Mouse (Mus musculus): ENCODE measurements around the gene Ptprcap. TPM values are rescaled to one million over a fixed set of nuclear protein-coding genes. Genes with fewer than 3 reads are reported as not detected.

Gene Ptprcap
- polyA plus RNA-seq, 1 experiment from 2014 or later: 0.24 TPM

- ATAC-seq (peak; percentile 37; the same call in 1 of the 2 replicates), DNase-seq (ENCODE audit: low spot score) (no peak)
- peak overlapping the region; percentile 57 for H3K4me3 ChIP-seq (ENCODE audit: low read depth, low read length)
- no peaks in the 10 kb centered on the region for H3K27me3 ChIP-seq (replicated peaks; ENCODE audit: control insufficient read depth, insufficient read depth, low read length)
- H3K36me3 ChIP-seq (ENCODE audit: control insufficient read depth, insufficient read depth, low read length): peaks cover 32% of the 10 kb centered on the region
- no peak overlapping the region; the same call in 1 of the 2 replicates for H3K27ac ChIP-seq (ENCODE audit: low read depth, low read length)
- peaks cover 10% of the 10 kb centered on the region for H3K4me1 ChIP-seq (ENCODE audit: control insufficient read depth, insufficient read depth, low read length)
- H3K9me3 ChIP-seq (replicated peaks; ENCODE audit: control insufficient read depth, low read length): no peaks in the 10 kb centered on the region
- H3K9ac ChIP-seq (ENCODE audit: low read length): peak overlapping the region; percentile 74
- 3% methylated on average over 7 of the region's 8 CpGs for WGBS
- peak overlapping the region; percentile 79 for H3K4me2 ChIP-seq (ENCODE audit: low read length)
Measured at GRCm38 (mm10) chr19:4148819-4149218, 4.6 kb upstream of the Ptprcap start.

- Histone ChIP-seq H3K27me3 (replicated peaks; ENCODE audit: control insufficient read depth, insufficient read depth, low read length) (no peaks in the 10 kb centered on the region), H3K4me2 (ENCODE audit: low read length) (peak overlapping the region; percentile 79), H3K9ac (ENCODE audit: low read length) (peak overlapping the region; percentile 74), H3K4me3 (ENCODE audit: low read depth, low read length) (peak overlapping the region; percentile 57), H3K9me3 (replicated peaks; ENCODE audit: control insufficient read depth, low read length) (no peaks in the 10 kb centered on the region), H3K27ac (ENCODE audit: low read depth, low read length) (no peak overlapping the region), H3K36me3 (ENCODE audit: control insufficient read depth, insufficient read depth, low read length) (peaks cover 32% of the 10 kb centered on the region), H3K4me1 (ENCODE audit: control insufficient read depth, insufficient read depth, low read length) (peaks cover 10% of the 10 kb centered on the region)
- DNase-seq (ENCODE audit: low spot score) (no peak), ATAC-seq (no peak)
- 93% methylated on average over 11 of the region's 11 CpGs for WGBS
Measured at GRCm38 (mm10) chr19:4149283-4149682, 4.1 kb upstream of the Ptprcap start.

- WGBS: 95% methylated on average over 17 of the region's 17 CpGs
- no peaks in the 10 kb centered on the region for H3K27me3 ChIP-seq (replicated peaks; ENCODE audit: control insufficient read depth, insufficient read depth, low read length)
- H3K36me3 ChIP-seq (ENCODE audit: control insufficient read depth, insufficient read depth, low read length): peaks cover 32% of the 10 kb centered on the region
- ATAC-seq: no peak
- H3K9ac ChIP-seq (ENCODE audit: low read length): no peak overlapping the region
- no peak overlapping the region for H3K27ac ChIP-seq (ENCODE audit: low read depth, low read length)
- no peak overlapping the region for H3K4me2 ChIP-seq (ENCODE audit: low read length)
- no peaks in the 10 kb centered on the region for H3K9me3 ChIP-seq (replicated peaks; ENCODE audit: control insufficient read depth, low read length)
- no peak for DNase-seq (ENCODE audit: low spot score)
- peaks cover 10% of the 10 kb centered on the region for H3K4me1 ChIP-seq (ENCODE audit: control insufficient read depth, insufficient read depth, low read length)
- no peak overlapping the region for H3K4me3 ChIP-seq (ENCODE audit: low read depth, low read length)
Measured at GRCm38 (mm10) chr19:4149764-4150461, 3.5 kb upstream of the Ptprcap start.

- 89% methylated on average over 22 of the region's 22 CpGs for WGBS
- H3K9ac ChIP-seq (ENCODE audit: low read length): no peak overlapping the region
Measured at GRCm38 (mm10) chr19:4150567-4151487, 2.6 kb upstream of the Ptprcap start.

GRCm38 (mm10) chr19:4151488-4151860 is 1.9 kb upstream of the Ptprcap start:
- H3K27me3 ChIP-seq (replicated peaks; ENCODE audit: control insufficient read depth, insufficient read depth, low read length): no peaks in the 10 kb centered on the region
- no peak overlapping the region for H3K4me2 ChIP-seq (ENCODE audit: low read length)
- H3K9me3 ChIP-seq (replicated peaks; ENCODE audit: control insufficient read depth, low read length): no peaks in the 10 kb centered on the region
- WGBS: 83% methylated on average over 5 of the region's 5 CpGs
- H3K4me1 ChIP-seq (ENCODE audit: control insufficient read depth, insufficient read depth, low read length): peaks cover 10% of the 10 kb centered on the region
- no peak overlapping the region for H3K27ac ChIP-seq (ENCODE audit: low read depth, low read length)
- H3K9ac ChIP-seq (ENCODE audit: low read length): no peak overlapping the region
- H3K4me3 ChIP-seq (ENCODE audit: low read depth, low read length): no peak overlapping the region
- ATAC-seq (no peak), DNase-seq (ENCODE audit: low spot score) (no peak)
- peaks cover 43% of the 10 kb centered on the region for H3K36me3 ChIP-seq (ENCODE audit: control insufficient read depth, insufficient read depth, low read length)

More at GRCm38 (mm10) chr19:4150567-4151487, 2.6 kb upstream of the Ptprcap start:
- ATAC-seq (no peak), DNase-seq (ENCODE audit: low spot score) (no peak)
- Histone ChIP-seq H3K9me3 (replicated peaks; ENCODE audit: control insufficient read depth, low read length) (no peaks in the 10 kb centered on the region), H3K36me3 (ENCODE audit: control insufficient read depth, insufficient read depth, low read length) (peaks cover 37% of the 10 kb centered on the region), H3K27ac (ENCODE audit: low read depth, low read length) (no peak overlapping the region), H3K4me1 (ENCODE audit: control insufficient read depth, insufficient read depth, low read length) (peaks cover 10% of the 10 kb centered on the region), H3K4me3 (ENCODE audit: low read depth, low read length) (no peak overlapping the region), H3K27me3 (replicated peaks; ENCODE audit: control insufficient read depth, insufficient read depth, low read length) (no peaks in the 10 kb centered on the region), H3K4me2 (ENCODE audit: low read length) (no peak overlapping the region)

GRCm38 (mm10) chr19:4151898-4152297 is 1.5 kb upstream of the Ptprcap start:
- no peak overlapping the region for H3K27ac ChIP-seq (ENCODE audit: low read depth, low read length)
- H3K36me3 ChIP-seq (ENCODE audit: control insufficient read depth, insufficient read depth, low read length): peaks cover 48% of the 10 kb centered on the region
- WGBS: 91% methylated on average over 5 of the region's 5 CpGs
- H3K4me3 ChIP-seq (ENCODE audit: low read depth, low read length): no peak overlapping the region
- H3K9me3 ChIP-seq (replicated peaks; ENCODE audit: control insufficient read depth, low read length): no peaks in the 10 kb centered on the region
- no peak overlapping the region for H3K4me2 ChIP-seq (ENCODE audit: low read length)
- H3K4me1 ChIP-seq (ENCODE audit: control insufficient read depth, insufficient read depth, low read length): peaks cover 10% of the 10 kb centered on the region
- H3K27me3 ChIP-seq (replicated peaks; ENCODE audit: control insufficient read depth, insufficient read depth, low read length): no peaks in the 10 kb centered on the region
- ATAC-seq: no peak
- DNase-seq (ENCODE audit: low spot score): no peak
- no peak overlapping the region for H3K9ac ChIP-seq (ENCODE audit: low read length)

DNA sequence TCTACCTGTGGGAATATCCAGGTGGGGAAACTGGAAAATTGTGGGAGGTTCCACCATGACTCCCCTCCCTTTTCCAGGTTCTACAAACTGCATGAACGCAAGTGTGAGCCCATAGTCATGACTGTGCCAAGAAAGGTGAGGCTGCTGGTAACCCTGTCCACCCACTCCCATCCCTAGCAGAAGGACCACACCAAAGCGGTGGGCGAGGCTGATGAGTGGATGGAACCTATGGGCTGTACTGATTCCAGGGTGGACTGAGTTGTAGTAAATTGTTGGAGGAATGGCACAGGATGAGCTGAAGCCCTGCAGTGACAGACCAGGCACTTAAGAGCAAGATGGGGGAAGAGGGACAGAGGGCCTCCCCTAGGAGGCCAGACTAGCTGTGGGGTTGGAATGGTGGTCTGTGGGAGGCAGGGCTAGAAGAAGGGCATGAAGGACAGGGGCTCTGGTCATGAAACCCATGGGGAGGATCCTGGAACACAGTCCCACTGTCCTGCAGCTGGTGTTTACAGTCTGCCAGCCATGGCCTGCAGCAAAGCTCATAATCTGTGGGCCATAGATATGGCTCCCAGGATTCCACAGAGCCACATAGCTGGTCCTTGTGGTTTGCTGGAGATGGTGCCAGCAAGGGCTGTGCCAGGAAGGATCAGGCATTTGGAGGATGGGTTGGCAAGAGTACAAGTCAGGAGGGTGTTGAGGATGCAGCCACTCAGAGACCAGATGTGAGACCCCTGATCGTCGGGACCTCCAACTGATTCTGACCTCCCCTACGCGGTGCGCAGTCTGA is 766 bp upstream of the Ptprcap start:
- H3K4me1 ChIP-seq (ENCODE audit: control insufficient read depth, insufficient read depth, low read length): peaks cover 9% of the 10 kb centered on the region
- DNase-seq (ENCODE audit: low spot score): no peak
- 93% methylated on average over 8 of the region's 8 CpGs for WGBS
- H3K36me3 ChIP-seq (ENCODE audit: control insufficient read depth, insufficient read depth, low read length): peaks cover 55% of the 10 kb centered on the region
- H3K9ac ChIP-seq (ENCODE audit: low read length): no peak overlapping the region
- H3K27me3 ChIP-seq (replicated peaks; ENCODE audit: control insufficient read depth, insufficient read depth, low read length): no peaks in the 10 kb centered on the region
- no peak overlapping the region for H3K4me2 ChIP-seq (ENCODE audit: low read length)
- no peak overlapping the region for H3K27ac ChIP-seq (ENCODE audit: low read depth, low read length)
- no peak for ATAC-seq
- H3K9me3 ChIP-seq (replicated peaks; ENCODE audit: control insufficient read depth, low read length): no peaks in the 10 kb centered on the region
- H3K4me3 ChIP-seq (ENCODE audit: low read depth, low read length): no peak overlapping the region

GRCm38 (mm10) chr19:4154437-4155222 is 1.2 kb downstream of the Ptprcap start:
- 82% methylated on average over 13 of the region's 13 CpGs for WGBS
- no peak overlapping the region for H3K4me2 ChIP-seq (ENCODE audit: low read length)
- no peaks in the 10 kb centered on the region for H3K4me1 ChIP-seq (ENCODE audit: control insufficient read depth, insufficient read depth, low read length)
- no peak overlapping the region for H3K27ac ChIP-seq (ENCODE audit: low read depth, low read length)
- no peaks in the 10 kb centered on the region for H3K9me3 ChIP-seq (replicated peaks; ENCODE audit: control insufficient read depth, low read length)
- H3K4me3 ChIP-seq (ENCODE audit: low read depth, low read length): no peak overlapping the region
- peaks cover 74% of the 10 kb centered on the region for H3K36me3 ChIP-seq (ENCODE audit: control insufficient read depth, insufficient read depth, low read length)
- no peak for ATAC-seq
- no peak overlapping the region for H3K9ac ChIP-seq (ENCODE audit: low read length)
- H3K27me3 ChIP-seq (replicated peaks; ENCODE audit: control insufficient read depth, insufficient read depth, low read length): no peaks in the 10 kb centered on the region
- DNase-seq (ENCODE audit: low spot score): no peak
